Mouse (Mus musculus): ENCODE results near the gene Gas2l1.

DNA sequence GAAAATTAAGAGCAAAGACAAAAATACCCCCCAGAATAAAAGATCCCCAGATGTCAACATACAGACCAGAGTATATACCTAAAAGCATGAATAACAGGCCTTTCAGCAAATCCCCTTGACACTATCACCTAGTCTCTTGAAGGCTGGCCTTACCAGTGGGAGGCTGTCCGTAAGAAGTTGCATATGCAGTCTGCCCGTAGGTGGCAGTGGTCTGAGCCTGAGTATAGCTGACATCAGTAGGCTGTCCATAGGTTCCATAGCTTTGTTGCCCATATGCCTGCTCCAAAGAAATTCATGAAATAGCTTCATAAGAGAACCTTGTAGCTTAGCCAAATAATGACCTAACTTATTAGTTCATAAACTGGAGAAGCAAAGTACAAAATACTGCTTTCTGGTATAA, 26.6 kb upstream of the Gas2l1 start:
- peak; percentile 50 for TF ChIP-seq CTCF (IDR thresholded peaks at IDR 0.05; ENCODE audit: low read depth)
- no peak for TF ChIP-seq EP300 (IDR thresholded peaks at IDR 0.05; ENCODE audit: low read depth)
